Mouse (Mus musculus): ENCODE measurements around the gene Actrt3.

DNA sequence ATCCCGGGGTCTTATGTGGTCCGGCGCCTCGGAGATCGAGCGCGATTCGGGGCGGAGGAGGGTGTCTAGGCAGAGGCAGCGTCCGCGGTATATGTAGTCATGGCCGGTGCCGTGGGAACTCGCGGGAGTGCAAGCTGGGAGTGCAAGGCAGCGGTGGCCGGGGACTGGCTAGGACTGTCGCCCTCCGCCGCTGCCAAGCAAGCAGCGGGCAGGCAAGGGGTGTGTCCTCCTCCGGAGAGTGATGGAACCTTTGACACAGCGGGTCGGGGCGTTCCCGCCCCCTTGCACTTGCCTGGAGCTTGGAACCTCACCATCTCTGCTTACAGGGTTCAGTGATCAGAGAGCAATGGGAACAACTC lies 3.0 kb upstream of the Actrt3 start:
- TF ChIP-seq ZC3H11A (IDR thresholded peaks at IDR 0.05; ENCODE audit: borderline replicate concordance, low read depth, low read length), result 0 out of 2 replicates have a peak, but pooled peaks have one; percentile 1
- TF ChIP-seq MAFK (IDR thresholded peaks at IDR 0.05; ENCODE audit: insufficient read depth, low read depth, low read length), result no peak
- no peak for TF ChIP-seq HCFC1 (IDR thresholded peaks at IDR 0.05; ENCODE audit: borderline replicate concordance, insufficient read depth, low read length)
- no peak for TF ChIP-seq ZNF384 (IDR thresholded peaks at IDR 0.05; ENCODE audit: low read depth, low read length)

Measured in ES-E14 (cell line).